Mouse (Mus musculus) hindbrain, embryonic 12.5 days (tissue): ENCODE results near the gene Abca8a. TPM values are rescaled to one million over a fixed set of nuclear protein-coding genes. Genes with fewer than 3 reads are reported as not detected.
"Not testable (repeated sequence)": the region's sequence is repeated elsewhere in the genome, so short reads cannot be mapped to it uniquely, and the experiment has no call there.

Experiments used
- ATAC-seq: fragments of 200-750 bp; cut with Nextera tagmentation; 2 replicates; pipeline ENCODE4 v1.8.0; 2017; ENCODE audit warnings: moderate TSS enrichment; ENCODE audit not compliant: low FRiP score
- H3K27ac ChIP-seq: fragments of 300-500 bp; sonication (generic); 2 replicates; pipeline ENCODE4 v1.5.1; 2016; ENCODE audit warnings: mild to moderate bottlenecking
- H3K27me3 ChIP-seq: fragments of 300-500 bp; sonication (generic); 2 replicates; pipeline ENCODE4 v1.6.1; 2016; ENCODE audit warnings: mild to moderate bottlenecking
- H3K36me3 ChIP-seq: fragments of 300-500 bp; sonication (generic); 2 replicates; pipeline ENCODE4 v1.6.1; 2016; ENCODE audit warnings: mild to moderate bottlenecking
- H3K4me1 ChIP-seq: fragments of 300-500 bp; sonication (generic); 2 replicates; pipeline ENCODE4 v1.6.1; 2016
- H3K4me2 ChIP-seq: fragments of 300-500 bp; sonication (generic); replicated peaks from 2 replicates; pipeline ENCODE4 v1.6.1; 2016; ENCODE audit warnings: mild to moderate bottlenecking
- H3K4me3 ChIP-seq: fragments of 300-500 bp; sonication (generic); 2 replicates; pipeline ENCODE4 v1.5.1; 2016; ENCODE audit warnings: mild to moderate bottlenecking
- H3K9ac ChIP-seq: fragments of 300-500 bp; sonication (generic); 2 replicates; pipeline ENCODE4 v1.6.1; 2016; ENCODE audit warnings: mild to moderate bottlenecking, moderate library complexity
- H3K9me3 ChIP-seq: fragments of 300-500 bp; sonication (generic); replicated peaks from 2 replicates; pipeline ENCODE4 v1.6.1; 2016; ENCODE audit warnings: mild to moderate bottlenecking
- WGBS: fragments of 180-500 bp; shearing (Covaris S2); methylation state at CpG from one replicate; pipeline ENCODE4 v1.1.7; 2016; 5-methylcytosine and 5-hydroxymethylcytosine counted together
- polyA plus RNA-seq: library from polyadenylated mRNA; unstranded; fragments of >200 nt; fragmentation: Nextera tagmentation; extraction: Ambion mirVana; gene quantifications from 2 replicates; pipeline ENCODE4 v1.2.1, GENCODE M21; 2016

Gene Abca8a
- polyA plus RNA-seq, 1 experiment from 2014 or later: 1.4 TPM

DNA sequence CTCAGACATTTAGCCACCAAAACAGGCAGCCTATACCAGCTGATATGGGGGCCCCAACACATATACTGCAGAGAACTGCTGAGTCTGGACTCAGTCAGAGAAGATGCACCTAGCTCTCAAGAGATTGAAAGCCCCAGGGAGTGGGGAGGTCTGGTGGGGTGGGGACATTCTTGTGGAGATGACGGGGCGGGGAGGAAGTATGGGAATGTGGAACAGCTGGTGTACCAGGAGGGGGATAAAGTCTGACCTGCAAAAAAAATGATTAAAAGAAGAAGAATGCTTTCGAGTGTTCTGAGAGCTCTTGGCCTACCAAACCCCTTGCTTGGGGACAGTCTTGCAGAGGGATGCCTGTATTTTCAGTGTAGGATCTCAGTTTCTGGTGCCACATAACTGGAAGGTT lies 42.1 kb downstream of the Abca8a start:
- Histone ChIP-seq H3K27ac (no peak overlapping the region), H3K9ac (no peak overlapping the region), H3K4me2 (no peak overlapping the region), H3K4me3 (no peak overlapping the region), H3K4me1 (no peaks in the 10 kb centered on the region), H3K27me3 (no peaks in the 10 kb centered on the region), H3K9me3 (no peaks in the 10 kb centered on the region), H3K36me3 (no peaks in the 10 kb centered on the region)
- WGBS: 66% methylated on average over 3 of the region's 3 CpGs
- no peak for ATAC-seq

DNA sequence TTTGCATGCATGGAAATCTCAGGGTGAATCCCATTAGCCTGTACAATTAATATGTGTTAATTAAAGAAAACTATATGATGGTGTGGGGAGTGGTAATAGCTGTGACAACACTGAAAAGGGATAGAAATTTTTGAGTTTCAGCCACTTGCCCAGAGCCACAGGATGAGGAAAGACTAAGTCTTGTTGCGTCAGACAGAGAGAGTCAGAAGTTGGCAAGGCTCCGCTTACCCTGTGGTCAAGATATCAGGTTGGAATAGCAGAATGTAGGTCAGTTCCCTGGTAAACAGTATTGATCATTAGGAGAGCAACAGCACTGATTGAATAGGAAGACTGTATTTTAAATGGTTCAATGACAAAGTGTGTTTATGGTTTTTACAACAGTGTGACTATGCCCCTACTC lies 58.0 kb downstream of the Abca8a start:
- no peak for ATAC-seq
- Histone ChIP-seq H3K9me3 (no peaks in the 10 kb centered on the region), H3K4me1 (no peaks in the 10 kb centered on the region), H3K27ac (no peak overlapping the region), H3K4me2 (no peak overlapping the region), H3K27me3 (no peaks in the 10 kb centered on the region), H3K4me3 (no peak overlapping the region), H3K36me3 (no peaks in the 10 kb centered on the region), H3K9ac (no peak overlapping the region)
- WGBS: 94% methylated on average over 2 of the region's 2 CpGs

DNA sequence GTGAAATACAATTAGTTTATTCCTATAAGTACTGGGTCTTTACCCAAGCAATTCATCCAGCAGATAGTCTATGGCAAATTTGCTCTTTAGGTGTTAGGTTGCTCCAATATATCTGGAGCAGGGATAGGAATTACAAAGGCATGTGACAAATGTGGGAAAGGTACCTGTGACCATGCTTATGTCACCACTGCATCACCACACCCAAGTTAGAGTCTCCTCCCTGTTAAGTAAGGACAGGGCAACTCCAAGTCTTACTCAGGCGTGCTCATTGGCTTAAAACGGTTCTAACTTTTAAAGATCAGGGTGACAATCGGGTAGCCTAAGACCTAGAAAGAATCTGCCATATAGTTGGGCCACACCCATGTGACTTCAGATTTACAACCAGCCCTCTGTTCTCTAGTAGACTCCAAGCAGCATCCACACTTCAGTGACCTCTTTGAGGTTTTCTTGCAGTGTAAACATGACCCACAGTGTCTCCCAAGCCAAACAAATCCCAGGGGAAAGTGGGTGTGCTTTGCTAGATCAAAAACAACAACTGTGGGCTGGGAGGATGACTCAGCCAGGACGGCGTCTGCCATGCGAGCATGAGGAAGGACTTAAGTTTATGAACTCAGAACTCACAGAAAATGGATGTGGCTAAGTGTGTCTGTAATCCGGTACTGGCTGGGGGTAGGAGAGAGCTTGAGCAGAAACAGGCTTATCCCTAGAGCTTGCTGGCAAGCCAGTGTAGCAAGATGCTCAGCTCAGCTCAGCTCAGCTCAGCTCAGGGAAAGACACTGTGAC lies 66.7 kb downstream of the Abca8a start:
- H3K4me3 ChIP-seq: no peak overlapping the region
- H3K4me2 ChIP-seq: no peak overlapping the region
- no peaks in the 10 kb centered on the region for H3K4me1 ChIP-seq
- no peaks in the 10 kb centered on the region for H3K36me3 ChIP-seq
- H3K27ac ChIP-seq: no peak overlapping the region
- no peak for ATAC-seq
- no peaks in the 10 kb centered on the region for H3K9me3 ChIP-seq
- no peak overlapping the region for H3K9ac ChIP-seq
- 68% methylated on average over 7 of the region's 7 CpGs for WGBS
- H3K27me3 ChIP-seq: no peaks in the 10 kb centered on the region

DNA sequence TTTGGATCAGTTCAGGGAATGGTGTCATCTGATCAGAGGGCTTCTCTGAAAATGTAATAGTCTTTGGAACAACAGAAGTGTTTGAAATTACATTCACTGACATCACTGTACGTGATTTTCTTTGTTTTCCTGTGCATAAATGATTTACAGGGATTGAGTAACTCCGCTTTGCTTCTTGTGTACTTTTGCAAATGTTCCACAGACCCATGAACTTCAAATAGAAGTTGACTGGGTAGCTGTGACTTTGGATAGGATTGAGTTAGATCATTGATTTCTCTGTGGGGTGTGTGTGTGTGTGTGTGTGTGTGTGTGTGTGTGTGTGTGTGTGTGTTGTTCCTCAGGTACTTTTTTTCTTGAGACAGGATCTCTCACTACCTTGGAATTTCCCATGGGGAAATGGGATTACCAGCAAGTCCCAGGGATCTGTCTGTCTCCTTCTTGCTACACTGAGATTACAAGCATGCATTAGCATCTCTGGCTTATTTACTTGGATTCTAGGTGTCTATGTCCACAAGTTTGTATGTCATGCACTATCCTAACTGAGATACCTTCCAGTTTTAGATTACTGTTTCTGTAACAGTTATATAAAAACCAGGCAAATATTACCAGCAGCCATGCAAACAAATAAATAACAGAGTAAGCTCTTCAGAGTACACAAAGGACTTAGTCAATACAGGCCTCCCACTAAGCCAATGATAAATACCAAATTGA lies 84.8 kb downstream of the Abca8a start:
- Histone ChIP-seq H3K27me3 (no peaks in the 10 kb centered on the region), H3K36me3 (no peaks in the 10 kb centered on the region), H3K4me2 (no peak overlapping the region), H3K4me1 (no peaks in the 10 kb centered on the region), H3K9me3 (no peaks in the 10 kb centered on the region), H3K4me3 (no peak overlapping the region), H3K9ac (no peak overlapping the region), H3K27ac (no peak overlapping the region)
- WGBS: 78% methylated on average over 2 of the region's 2 CpGs
- no peak for ATAC-seq

DNA sequence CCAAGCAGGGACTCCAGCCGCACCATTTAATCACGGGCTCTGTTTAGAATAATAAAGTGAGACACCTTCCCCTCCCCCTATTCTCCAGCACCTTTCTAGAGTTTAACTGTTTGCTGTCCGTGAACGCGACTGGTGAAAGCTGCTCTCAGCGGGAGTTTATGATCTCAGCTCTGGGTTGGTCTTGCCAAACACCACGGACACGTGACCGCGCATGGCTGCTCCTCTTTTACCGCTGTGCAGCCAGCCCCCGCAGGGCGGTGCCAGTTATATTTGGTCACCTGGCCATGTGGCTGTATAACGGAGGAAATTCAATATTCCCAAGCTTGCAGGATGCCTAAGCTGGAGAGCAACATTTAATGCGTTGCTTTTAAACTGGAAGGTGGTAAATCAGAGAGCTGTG lies 100.2 kb downstream of the Abca8a start, which contains the start of gene Abca8b:
TSS of gene Abca8b (minus strand) at position 222 of the 400 bp plus-strand sequence.
- Histone ChIP-seq H3K9ac (peak within 1 kb of the TSS; percentile 55), H3K4me3 (peak within 1 kb of the TSS; percentile 40), H3K27ac (peak within 1 kb of the TSS; percentile 7; the same call in 1 of the 2 replicates), H3K4me2 (peak within 1 kb of the TSS; percentile 76), H3K36me3 (no peaks in the 10 kb centered on the region), H3K27me3 (no peaks in the 10 kb centered on the region), H3K4me1 (peaks cover 5% of the 10 kb centered on the region; the same call in 1 of the 2 replicates), H3K9me3 (no peaks in the 10 kb centered on the region)
- WGBS: under 1% methylated on average over 15 of the region's 15 CpGs
- ATAC-seq: peak; percentile 93

DNA sequence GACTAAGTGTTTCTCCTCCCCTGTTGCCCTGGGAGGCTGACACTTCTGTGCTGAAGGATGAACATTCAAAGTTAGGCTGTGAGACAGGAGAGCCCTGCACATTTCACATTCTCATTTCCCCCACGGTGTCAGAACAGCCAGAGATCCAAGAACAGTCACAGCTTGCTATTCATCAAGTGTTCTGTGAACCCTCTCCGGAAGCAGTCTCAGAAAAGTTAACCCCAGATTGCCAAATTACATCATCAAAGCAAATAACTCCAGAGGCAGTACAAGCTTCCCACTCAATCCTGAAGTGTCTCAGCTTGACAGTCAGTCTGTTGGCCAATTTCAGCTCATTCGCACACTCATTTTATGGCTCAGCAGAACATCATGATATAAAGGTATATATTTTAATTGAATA lies 100.8 kb downstream of the Abca8a start:
- no peak overlapping the region for H3K9ac ChIP-seq
- no peaks in the 10 kb centered on the region for H3K27me3 ChIP-seq
- H3K27ac ChIP-seq: no peak overlapping the region; the same call in 1 of the 2 replicates
- WGBS: 10% methylated on average over 3 of the region's 3 CpGs
- no peaks in the 10 kb centered on the region for H3K9me3 ChIP-seq
- H3K4me1 ChIP-seq: peaks cover 5% of the 10 kb centered on the region; the same call in 1 of the 2 replicates
- 0 out of 2 replicates have a peak, but pooled peaks have one; percentile 13 for ATAC-seq
- peak overlapping the region; percentile 76 for H3K4me2 ChIP-seq
- H3K4me3 ChIP-seq: peak overlapping the region; percentile 40; the same call in 1 of the 2 replicates
- H3K36me3 ChIP-seq: no peaks in the 10 kb centered on the region

DNA sequence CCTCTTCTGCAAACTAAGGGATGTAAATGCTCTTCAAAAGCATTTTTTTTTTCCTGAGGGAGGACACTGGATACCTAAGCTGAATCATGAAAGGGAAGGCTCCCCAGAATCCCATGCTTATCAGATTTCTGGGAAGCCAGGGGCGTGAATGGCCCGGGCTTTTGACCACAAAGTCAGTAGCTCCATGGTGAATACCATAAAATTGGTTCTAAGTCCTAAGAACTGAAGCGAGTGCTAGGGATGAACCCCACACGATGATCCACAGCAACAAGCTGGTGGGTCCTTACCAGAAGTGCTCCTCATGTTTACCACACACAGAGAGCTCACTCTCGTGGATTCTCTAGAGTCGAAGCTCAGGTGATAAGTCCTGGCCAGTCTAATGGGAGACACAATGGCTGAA lies 101.8 kb downstream of the Abca8a start:
- peaks cover 5% of the 10 kb centered on the region; the same call in 1 of the 2 replicates for H3K4me1 ChIP-seq
- H3K9ac ChIP-seq: no peak overlapping the region
- no peak overlapping the region for H3K4me3 ChIP-seq
- no peaks in the 10 kb centered on the region for H3K27me3 ChIP-seq
- no peak overlapping the region for H3K27ac ChIP-seq
- no peaks in the 10 kb centered on the region for H3K36me3 ChIP-seq
- H3K4me2 ChIP-seq: peak overlapping the region; percentile 3; the same call in 1 of the 2 replicates
- ATAC-seq: no peak
- 57% methylated on average over 6 of the region's 6 CpGs for WGBS
- no peaks in the 10 kb centered on the region for H3K9me3 ChIP-seq

DNA sequence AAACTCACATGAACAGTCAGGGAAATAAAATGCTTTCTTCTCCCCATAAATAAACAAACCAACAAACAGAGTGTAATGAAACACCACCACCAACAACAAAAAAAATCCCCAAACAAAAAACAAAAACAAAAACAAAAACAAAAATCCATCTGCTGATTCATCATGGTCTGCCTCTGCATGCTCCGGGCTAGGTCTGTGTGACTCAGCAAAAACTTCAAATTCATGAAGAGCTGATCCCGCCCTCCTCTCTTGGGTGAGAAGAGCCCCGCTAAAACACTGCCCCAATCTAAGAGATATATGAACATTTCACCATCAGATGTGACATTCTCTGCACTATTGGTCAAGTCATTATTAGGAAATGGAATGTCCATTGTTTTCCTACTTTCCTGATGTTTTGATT lies 104.5 kb downstream of the Abca8a start:
- Histone ChIP-seq H3K4me3 (no peak overlapping the region), H3K27ac (no peak overlapping the region), H3K9me3 (no peaks in the 10 kb centered on the region), H3K4me1 (peaks cover 10% of the 10 kb centered on the region; the same call in 1 of the 2 replicates), H3K36me3 (no peaks in the 10 kb centered on the region), H3K9ac (no peak overlapping the region), H3K4me2 (no peak overlapping the region), H3K27me3 (no peaks in the 10 kb centered on the region)
- no peak for ATAC-seq
- 82% methylated on average over 3 of the region's 3 CpGs for WGBS

DNA sequence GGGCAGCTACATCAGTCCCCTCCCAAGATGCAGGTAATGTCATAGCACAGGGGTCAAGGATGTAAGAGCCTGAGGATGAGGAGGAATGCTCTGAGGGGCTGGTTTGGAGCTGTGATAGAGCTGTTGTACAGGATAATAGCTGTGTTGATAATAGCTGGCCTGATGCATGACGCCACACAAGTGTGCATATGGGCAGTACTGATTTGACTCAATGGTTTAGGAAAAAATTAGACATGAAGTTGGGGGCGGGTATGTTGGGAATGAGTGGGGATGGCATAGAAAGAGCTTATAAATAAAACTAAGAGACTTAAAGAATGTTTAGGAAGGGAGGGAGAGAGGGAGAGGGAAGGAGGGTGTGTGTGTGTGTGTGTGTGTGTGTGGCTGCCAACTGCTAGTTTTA lies 105.5 kb downstream of the Abca8a start:
- no peak overlapping the region for H3K4me2 ChIP-seq
- no peak overlapping the region for H3K4me3 ChIP-seq
- 90% methylated on average over 2 of the region's 2 CpGs for WGBS
- no peaks in the 10 kb centered on the region for H3K27me3 ChIP-seq
- no peak overlapping the region for H3K9ac ChIP-seq
- no peak for ATAC-seq
- no peaks in the 10 kb centered on the region for H3K9me3 ChIP-seq
- peaks cover 10% of the 10 kb centered on the region; the same call in 1 of the 2 replicates for H3K4me1 ChIP-seq
- H3K36me3 ChIP-seq: no peaks in the 10 kb centered on the region
- no peak overlapping the region for H3K27ac ChIP-seq

DNA sequence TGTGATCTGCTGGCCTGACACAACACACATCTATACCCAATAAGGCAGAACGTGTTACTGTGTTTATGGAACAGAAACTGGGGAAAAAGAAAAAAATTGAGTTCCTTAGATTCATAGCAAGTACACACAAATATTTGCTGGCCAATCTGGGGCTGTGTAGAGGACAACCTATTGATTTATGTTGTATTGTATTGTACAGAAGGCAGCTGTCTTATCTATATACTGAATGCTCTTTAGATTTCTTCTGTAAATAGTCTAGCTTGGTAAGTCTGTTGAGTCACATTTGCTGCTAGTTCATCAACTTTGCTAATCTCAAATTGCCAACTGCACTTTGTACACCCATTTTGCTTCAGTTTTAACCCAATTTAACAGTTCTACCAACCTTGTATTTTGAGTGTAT lies 107.6 kb downstream of the Abca8a start:
- ATAC-seq: no peak
- no peak overlapping the region for H3K27ac ChIP-seq
- no peaks in the 10 kb centered on the region for H3K9me3 ChIP-seq
- 0 out of 2 replicates have a peak, but pooled peaks cover 5% of the 10 kb centered on the region for H3K4me1 ChIP-seq
- H3K4me3 ChIP-seq: no peak overlapping the region
- H3K36me3 ChIP-seq: no peaks in the 10 kb centered on the region
- no peaks in the 10 kb centered on the region for H3K27me3 ChIP-seq
- H3K9ac ChIP-seq: no peak overlapping the region
- no peak overlapping the region for H3K4me2 ChIP-seq
- WGBS: 53% methylated on average over 1 of the region's 1 CpGs

DNA sequence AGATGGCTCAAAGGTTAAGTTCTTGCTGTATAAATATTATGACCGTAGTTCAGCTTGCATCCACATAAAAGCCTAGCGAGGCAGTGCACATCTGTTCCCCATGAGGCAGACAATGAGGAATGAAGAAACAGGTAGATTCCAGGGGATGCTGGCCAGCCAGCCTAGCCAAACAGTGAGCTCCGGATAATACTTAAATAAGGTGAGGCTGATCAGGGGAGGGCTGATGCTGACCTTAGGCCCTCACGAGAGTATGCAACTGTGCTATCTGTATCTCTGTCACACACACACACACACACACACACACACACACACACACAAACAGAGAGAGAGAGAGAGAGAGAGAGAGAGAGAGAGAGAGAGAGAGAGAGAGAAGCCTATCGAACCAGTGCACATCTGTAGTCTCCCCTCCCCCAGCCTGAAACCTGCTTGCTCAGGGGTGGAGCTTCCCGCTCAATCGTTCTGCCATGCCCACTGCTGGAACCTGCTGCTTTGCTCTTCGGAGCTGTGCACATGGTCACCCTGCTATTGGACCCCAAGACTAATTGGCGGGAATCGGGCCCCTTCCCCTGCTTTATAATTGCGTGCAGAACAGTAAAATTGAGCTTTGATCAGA lies 108.2 kb downstream of the Abca8a start:
- not testable (repeated sequence) for H3K27ac ChIP-seq, ATAC-seq, H3K9ac ChIP-seq, H3K4me3 ChIP-seq, H3K9me3 ChIP-seq, H3K4me2 ChIP-seq, H3K36me3 ChIP-seq, H3K27me3 ChIP-seq, H3K4me1 ChIP-seq
- WGBS: 47% methylated on average over 11 of the region's 11 CpGs

DNA sequence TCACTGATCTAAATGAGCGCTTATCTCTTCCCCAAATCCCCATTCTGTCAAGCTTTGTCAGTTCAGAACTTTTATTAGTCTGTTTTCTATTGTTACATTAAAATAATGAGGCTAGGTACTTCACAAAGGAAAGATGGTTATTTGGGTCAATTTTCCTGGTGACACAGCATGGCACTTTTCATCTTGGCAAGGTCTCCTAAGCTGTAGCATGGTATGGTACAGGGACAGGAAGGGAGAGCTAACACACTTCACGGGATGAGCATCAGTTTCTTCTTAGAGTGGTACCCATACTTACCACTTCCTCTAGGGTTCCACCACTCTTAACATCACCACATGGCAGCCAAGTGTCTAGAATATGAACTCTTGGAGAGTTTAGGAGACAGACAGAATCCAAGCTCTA lies 113.9 kb downstream of the Abca8a start:
- ATAC-seq: no peak
- no peaks in the 10 kb centered on the region for H3K4me1 ChIP-seq
- H3K4me2 ChIP-seq: no peak overlapping the region
- no peak overlapping the region for H3K9ac ChIP-seq
- H3K4me3 ChIP-seq: no peak overlapping the region
- H3K36me3 ChIP-seq: no peaks in the 10 kb centered on the region
- 98% methylated on average over 2 of the region's 2 CpGs for WGBS
- H3K27me3 ChIP-seq: no peaks in the 10 kb centered on the region
- H3K9me3 ChIP-seq: no peaks in the 10 kb centered on the region
- no peak overlapping the region for H3K27ac ChIP-seq
